Mouse (Mus musculus) gastrocnemius, postnatal 25 days (tissue): ENCODE data around the gene Triobp. TPM values are rescaled to one million over a fixed set of nuclear protein-coding genes. Genes with fewer than 3 reads are reported as not detected.
A peak's percentile ranks its signal among the peaks of the same experiment; 100 is the strongest.
"Not testable (repeated sequence)": the region's sequence is repeated elsewhere in the genome, so short reads cannot be mapped to it uniquely, and the experiment has no call there.

Experiments
- DNase-seq: peaks from one replicate; pipeline ENCODE4 v3.0.0; 2022
- total RNA-seq, 2 experiments: library from RNA; stranded (reverse); gene quantifications; 1 replicate in 1 of 2; 2 replicates in 1 of 2; pipeline ENCODE4 v1.2.3; 2021

Triobp gene
- total RNA-seq, 2 experiments from 2014 or later, result 35.3 to 42.2 TPM

DNA sequence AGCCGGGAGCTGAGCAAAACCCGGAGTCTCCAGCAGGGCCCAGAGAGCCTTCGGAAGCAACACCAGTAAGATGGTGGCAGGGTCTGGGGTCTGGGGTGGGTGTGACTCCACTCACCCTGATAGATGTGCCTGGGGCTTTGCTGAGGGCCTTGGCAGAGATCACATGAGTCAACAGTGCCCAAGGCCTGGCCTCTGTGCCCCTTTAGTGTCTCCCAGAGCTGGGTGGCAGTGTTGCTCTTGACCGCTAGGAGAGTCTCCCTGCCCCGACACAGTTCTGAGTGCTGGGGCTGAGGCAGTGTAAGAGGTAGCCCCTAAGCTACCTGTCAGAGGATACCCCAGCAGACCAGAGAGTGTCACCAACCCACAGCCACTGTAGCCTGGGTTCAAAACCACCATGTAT lies 54.0 kb downstream of the Triobp start:
- no peak for DNase-seq

DNA sequence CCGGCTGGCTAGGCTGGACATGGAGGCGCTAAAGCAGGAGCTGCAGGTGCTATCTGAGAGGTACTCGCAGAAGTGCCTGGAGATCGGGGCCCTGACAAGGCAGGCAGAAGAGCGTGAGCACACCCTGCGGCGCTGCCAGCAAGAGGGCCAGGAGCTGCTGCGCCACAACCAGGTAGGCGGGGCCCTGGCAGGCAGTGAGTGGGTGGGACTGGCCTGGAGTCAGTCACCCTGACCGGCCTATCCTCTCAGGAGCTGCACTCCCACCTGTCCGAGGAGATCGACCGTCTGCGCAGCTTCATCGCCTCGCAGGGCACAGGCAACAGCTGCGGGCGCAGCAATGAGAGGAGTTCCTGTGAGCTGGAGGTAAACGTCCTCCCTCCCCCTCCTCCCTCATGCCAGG lies 54.5 kb downstream of the Triobp start:
- DNase-seq, result no peak

DNA sequence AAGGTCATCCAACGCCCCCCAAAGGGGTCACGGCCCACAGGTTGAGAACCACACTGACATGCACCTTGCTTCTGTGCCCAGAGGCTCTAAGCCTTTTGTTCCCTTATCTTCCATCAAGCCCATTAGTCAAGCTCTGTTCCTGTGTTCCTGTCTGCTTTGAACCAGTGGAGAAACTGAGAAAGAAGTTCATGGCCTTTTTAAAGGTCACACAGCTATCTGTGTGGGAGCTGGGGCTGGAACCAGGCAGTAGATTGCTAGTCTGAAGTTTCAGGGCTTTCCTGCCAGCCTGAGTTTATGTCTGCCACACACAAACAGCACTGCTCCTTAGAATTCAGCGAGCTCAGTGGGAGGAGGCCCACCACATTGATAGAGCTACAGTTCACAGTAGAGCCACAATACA lies 55.6 kb downstream of the Triobp start:
- no peak for DNase-seq

DNA sequence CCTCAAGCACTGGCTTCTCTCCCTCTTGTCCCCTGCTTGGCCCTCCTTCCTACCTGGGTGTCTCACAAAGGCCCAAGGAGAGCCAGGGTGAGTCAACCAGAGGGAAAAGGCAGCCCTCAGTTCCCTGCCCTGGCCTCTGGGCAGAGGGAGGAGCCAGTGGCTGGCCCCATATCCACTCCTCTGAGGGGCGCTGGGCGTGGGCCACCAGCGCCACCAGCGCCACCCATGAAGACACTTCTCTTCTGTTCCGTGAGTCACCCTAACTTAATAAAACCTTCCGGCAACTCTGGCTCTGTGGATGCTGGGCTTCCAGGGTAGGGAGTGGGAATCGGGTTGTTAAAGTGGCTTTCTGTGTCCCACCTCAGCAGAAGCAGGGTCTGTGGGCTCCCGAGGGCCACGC lies 58.1 kb downstream of the Triobp start:
- DNase-seq, result no peak

DNA sequence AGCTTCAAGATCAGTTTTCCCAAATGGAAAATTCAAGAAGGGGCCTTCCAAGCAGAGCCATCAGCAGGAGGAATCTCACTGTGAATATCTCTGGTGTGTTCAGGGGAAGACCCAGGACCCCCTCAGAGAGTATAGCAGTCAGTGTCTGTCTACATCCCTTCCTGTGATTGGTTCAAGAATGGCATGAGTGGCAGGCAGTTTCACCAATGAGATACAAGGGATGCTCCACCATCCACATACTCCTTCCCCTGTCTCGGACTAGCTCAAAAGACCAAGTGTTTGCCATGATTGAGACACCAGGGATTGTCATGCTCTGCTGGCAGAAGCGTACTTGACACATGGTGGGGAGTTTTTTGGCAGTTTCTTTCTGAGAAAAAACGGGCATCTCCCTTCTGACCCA lies 59.1 kb downstream of the Triobp start:
- DNase-seq, result no peak

DNA sequence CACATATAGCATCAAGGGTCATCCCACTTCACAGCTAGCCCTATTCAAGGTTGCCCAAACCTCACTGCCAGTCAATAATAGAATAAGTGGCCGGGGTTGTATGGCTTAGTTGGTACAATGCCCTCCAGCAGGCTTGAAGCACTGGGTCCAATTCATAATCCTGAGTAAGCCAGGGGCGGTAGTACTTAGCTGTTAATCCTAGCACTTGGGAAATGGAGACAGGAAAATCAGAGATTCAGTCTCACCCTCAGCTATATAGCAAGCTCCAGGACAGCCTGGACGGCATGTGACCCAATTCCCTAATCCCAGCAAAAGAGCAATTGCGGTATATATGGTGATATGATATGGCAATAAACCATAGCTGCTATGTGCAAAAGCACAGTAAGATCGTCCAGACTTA lies 59.5 kb downstream of the Triobp start:
- DNase-seq, result no peak

DNA sequence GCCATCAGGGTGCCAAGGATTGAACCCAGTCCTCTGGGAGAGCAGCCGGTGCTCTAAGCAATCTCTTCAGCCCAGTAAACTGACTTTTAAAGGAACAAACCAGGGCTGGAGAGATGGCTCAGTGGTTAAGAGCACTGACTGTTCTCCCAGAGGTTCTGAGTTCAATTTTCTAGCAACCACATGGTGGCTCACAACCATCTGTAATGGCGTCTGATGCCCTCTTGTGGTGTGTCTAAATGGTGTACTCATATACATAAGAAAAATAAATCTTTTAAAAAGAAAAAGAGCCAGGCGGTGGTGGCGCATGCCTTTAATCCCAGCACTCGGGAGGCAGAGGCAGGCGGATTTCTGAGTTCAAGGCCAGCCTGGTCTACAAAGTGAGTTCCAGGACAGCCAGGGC lies 60.3 kb downstream of the Triobp start:
- not testable (repeated sequence) for DNase-seq

DNA sequence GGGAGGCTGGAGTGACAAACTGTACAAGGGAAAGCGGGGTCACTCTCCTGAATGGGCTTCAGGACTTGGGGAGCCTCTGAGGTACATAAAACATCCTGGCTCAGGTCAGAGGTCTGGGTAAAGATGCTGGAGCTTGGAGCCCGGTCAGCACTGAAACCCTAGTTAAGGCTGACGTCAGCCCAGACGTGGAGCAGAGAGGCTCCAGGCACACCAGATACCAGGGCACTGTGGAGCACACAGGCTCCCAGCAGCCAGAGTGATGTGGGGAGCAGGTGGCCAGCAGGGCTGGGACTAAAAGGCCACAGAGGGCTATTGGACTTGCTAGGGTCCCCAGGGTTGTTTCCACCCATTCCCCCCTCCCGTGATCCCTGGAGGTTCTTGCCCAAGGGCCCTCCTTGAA lies 62.2 kb downstream of the Triobp start:
- DNase-seq, result no peak

DNA sequence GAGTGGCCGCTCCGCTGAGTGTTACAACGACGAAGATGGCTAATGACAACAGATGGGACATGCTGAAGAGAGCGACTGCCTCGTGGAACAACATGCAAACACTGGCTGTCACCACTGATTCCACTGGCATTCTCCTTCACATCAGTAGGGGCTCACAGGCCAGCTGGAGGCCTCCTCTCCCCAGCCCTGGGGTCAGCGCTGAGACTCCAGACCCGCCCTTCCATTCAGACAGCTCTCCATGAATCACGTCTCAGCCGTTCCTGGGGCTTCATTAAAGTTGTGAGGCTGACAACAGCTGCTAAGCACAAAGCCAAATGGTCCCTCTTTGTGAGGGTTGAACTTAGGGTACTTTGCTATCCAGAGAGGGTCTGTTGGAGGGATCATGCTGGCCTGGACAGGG lies 64.0 kb downstream of the Triobp start:
- DNase-seq, result no peak

DNA sequence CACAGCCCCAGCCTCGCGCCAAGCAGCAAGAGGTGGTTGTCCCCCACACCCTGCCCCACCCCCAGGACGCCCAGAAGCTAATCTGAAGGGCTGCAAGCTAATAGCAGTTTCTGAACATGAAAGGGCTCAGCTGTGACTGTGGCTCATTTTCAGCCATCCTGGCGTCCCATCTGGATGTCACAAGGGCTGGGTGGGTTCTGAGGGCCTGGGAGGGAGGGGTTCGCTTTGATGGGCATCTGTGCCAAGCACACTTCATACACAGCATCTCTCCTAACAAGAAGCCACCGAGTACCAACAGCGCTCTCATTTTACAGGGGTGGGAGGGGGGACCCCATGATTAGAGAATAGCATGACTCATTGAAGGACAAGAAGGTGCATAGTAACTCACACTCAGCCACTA lies 65.9 kb downstream of the Triobp start:
- no peak for DNase-seq

DNA sequence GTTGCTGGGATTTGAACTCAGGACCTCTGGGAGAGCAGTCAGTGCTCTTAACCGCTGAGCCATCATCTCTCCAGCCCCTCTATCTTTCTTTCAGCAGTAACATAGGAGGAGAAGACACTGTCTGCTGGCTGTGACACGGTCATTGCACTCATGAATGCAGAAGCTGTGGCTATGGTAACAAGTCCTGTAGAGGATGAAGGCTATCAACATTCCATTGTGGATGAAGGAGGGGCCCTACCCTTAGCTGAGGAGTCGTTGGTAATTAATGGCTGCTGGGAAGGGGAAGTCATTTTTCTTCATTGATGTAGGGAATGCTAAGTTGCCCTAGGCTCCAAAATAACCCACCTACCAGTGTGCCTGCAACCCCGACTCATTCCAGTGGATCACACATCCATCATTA lies 70.7 kb downstream of the Triobp start:
- no peak for DNase-seq

DNA sequence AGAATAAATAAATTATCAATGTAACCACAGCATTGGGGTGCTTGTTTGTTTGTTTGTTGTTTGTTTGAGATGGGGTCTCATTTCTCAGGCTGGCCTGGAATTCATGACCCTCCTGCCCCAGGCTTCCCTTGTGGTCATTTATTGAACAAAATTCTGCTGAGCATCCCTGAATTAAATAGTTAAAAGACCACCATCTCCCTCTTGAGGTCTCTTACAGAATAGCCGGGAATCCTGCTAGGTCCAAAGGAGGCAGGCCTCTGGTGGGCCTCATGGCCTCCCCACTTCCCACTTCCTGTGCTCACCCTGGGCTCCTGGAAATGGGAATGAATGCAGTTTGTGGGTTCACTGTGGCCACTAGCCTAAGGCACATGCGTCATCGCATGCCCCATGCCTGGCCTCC lies 71.4 kb downstream of the Triobp start:
- DNase-seq, result no peak

DNA sequence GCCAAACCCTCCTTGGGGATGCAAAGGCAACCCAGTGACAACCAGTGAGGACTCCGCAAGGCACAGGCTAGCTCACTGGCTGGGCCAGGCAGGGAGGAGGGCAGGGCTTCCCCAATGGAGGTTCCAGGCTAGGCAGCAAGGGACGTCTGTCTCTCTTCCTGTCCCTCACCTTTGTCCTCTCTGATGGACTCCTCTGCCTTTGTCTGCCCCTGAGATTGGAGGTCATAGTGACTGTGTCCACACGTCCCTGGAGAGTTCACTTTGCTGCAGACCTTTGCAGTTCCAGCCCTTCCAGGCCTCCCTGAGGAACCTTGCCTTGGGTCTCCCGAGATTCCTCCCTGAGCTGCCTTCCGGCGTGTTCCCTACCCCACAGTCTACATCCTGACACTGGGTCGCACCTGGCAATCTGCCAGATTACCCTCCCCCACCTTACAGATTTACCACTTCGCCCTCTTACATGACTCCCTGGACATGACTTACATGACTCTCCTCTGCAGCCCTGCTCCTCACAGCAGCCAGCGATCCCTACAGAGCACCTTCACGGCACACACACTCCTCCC lies 75.2 kb downstream of the Triobp start:
- no peak for DNase-seq

DNA sequence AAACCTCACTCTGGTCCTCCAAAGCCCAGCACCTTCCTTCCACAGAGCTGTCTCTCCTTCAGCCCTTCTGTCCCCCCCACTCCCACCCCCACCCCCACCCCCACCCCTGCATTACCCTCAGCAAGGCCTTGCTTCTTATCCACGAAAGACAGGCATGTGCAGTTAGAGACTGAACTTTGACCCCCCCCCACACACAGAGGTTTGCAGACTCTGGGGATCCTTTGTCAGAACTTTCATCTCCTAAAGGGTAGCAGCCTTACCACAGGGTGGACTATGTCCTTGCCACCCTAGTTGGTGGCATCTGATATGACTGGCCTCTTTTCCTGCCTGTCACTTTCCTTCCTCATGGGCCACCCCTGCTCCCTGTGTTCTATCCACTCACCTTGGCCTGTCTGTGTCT lies 75.8 kb downstream of the Triobp start:
- no peak for DNase-seq

DNA sequence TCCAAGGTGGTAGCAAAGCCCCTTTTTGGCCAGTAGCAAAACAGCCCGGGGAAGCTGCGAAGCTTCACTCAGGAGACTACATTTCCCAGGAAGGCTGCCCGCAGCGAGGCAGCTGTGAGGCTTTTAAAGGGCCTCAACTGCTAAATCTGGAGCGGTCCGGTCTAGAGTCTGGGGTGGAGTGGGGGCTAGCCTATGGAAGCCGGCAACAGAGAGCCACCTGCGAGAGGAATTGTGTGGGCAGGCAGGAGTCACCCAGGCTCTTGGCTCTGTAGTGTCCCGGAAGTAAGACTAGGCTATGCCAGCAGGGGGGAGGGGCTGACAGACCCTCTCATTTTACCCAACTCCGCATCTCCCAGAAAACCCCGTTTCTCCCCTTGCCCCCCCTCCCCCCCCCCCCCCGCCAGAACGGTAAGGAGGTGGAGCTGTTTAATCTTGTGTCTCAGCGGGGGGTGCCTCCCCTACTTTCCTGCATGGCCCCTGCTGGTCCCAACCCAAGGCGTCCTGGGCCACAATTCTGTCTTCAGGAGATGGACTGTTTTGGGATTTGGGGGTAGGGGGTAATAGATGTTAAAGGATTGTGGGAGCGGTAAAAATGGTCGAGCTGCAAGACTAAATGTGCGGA lies 78.3 kb downstream of the Triobp start:
- no peak for DNase-seq

DNA sequence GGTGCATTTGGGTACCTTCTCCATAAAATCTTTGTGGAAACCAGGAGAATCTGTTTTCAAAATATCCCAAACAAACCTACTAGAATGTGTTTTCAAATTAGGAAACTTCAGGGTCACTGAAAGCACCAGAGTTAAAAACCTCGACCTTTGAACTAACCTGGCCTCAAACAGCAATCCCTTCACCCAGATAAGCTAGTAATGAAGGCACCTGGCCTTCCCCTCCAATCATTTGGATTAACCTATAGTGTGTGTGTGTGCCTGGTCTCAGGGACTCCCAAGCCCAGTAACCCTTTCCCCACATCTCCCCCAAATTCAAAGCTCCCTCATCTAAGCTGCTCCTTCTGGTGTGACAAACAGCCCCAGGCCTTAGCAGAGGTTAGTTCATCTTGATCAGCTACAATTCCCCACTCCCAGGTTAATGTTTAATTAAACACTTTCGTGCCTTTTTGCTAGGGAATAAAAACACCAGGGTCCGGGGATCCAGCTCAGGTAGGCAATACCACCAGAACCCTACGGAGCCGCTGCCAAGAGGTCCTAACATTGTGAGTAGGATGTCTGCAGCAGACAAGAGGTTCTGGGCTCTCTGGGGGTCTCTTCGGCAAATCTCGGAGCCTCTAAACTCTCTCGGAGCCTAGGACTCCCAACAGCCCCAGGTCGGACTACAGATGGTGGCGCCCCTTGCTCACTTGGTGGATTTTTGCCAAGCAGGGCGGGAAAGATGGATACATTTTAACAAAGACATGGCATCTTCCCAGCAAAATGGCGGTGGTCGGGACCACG lies 79.2 kb downstream of the Triobp start:
- no peak for DNase-seq

DNA sequence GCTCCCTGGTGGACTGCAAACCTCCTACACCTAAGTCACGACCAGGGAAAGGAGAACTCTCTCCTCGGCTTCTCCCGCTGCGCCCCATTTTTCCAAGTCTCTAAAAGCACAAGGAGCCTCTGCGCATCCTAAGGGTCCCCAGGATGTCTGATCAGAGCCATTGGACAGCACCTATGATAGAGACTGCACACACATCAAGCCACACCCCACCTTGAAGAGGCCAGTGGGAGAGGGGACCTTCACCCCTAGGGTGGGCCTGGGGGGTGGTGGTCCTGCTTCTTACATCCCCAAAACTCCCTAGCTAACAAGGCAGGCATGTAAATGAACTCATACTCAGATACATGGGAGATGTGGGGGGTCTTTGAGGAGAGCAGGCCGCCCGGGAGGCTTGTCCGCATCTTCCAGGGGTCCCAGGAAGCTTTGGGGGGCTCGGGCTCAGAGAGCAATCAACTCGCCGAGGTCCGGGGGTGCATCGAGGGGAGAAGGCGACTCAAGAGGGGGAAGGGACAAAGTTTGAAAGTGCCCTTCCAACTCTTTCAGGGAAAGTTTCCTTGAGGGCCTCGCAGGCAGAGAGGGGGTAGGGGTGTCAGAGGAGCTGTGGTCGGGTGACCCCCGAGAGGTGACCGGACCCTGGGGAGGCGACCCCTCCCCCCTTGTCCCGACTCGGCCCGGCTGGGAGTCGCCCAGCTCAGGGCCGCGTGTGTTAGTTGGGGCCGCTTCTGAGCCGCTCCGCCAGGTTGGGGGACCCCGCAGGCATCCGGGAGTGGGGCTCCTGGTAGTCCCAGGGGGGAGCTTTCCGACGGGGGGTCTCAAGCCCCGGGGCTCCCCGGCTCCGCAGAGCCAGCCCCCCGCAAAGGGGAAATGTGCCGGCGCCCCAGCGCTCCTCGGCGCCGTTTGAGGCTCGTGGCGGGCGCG lies 80.0 kb downstream of the Triobp start:
- DNase-seq, result peak; percentile 46

DNA sequence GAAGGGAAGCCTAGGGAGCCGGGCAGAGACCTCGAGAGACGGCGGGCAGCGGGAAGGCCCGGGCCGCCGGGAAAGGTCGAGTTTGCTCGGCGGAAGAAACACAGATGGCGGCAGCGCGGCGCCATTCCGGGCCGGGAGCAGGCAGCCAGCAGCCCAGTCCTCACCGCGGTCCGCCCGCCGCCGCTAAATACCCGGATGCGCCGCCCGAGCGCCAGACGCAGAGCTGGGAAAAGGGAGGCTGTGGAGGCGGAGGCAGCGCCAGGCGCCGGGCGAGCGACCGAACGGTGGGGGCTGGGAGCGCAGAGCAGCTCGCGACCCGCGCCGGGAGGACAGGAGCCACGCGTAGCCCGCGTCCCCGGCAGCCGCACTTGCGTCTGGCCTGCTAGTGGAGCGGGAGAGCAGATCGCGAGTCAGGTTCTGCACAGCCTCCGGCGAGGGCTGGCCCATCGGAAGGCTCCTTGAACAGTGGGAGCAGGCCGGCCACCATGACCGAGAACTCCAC lies 80.8 kb downstream of the Triobp start, which contains the start of gene H1f0:
H1f0 (plus strand) TSS at position 214 of the 502 bp plus-strand sequence.
- DNase-seq, result peak; percentile 94

DNA sequence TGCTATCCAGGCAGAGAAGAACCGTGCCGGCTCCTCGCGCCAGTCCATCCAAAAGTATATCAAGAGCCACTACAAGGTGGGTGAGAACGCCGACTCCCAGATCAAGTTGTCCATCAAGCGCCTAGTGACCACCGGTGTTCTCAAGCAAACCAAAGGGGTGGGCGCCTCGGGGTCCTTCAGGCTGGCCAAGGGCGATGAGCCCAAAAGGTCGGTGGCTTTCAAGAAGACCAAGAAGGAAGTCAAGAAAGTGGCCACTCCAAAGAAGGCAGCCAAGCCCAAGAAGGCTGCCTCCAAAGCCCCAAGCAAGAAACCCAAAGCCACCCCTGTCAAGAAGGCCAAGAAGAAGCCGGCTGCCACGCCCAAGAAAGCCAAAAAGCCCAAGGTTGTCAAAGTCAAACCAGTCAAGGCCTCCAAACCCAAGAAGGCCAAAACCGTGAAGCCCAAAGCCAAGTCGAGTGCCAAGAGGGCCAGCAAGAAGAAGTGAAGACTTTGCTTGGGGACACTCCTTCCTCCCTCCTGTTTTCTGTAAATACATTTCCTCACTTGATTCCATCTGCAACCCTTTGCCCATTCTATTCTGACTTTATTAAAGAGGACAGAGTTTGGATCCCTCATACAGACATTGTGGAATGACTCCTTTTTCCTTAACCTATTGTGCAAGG lies 81.4 kb downstream of the Triobp start:
- no peak for DNase-seq

DNA sequence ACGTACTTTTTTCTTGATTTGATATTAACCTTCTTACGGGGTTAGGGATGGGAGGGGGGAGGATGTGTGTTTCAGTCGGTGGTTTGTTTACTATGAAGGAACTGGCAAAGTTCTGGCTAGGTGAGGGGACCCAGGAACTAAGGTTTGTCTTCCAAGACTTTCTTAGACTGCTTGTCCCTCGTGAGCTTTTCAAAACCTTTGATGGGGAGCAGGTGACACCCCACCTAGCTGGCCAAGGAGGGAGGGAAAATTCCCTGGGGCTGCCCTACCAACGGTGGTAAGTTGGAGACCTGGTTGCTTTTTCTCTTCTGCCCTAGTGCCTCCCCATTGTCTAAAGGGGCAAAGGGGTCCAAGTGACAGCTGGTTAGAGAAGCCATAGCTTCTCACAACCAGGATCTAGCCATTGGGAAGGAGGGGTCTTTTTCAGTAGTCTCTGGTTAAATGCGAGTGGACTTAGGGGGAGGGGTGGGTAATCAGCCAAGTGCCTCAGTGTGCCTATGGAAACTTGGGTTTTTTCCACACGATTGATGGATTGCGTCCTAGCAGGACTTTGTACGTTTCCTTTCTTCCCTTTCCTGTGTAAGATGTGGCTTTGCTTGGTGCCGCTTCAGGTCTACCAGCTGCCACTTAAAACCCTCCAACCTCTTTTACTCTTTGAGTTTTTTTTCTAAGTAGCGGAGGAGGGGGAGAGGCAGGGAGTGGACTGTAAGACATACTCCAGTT lies 82.2 kb downstream of the Triobp start:
- DNase-seq, result no peak
